Mouse (Mus musculus) heart, postnatal 0 days (tissue): Measurements from ENCODE around the gene Cdk5r2.

Experiments
- CTCF ChIP-seq: IDR thresholded peaks from 2 replicates; pipeline ENCODE4 v1.5.1; 2016; ENCODE audit warnings: antibody characterized with exemption, control low read depth, low read depth
- EP300 ChIP-seq: IDR thresholded peaks from 2 replicates; pipeline ENCODE4 v1.6.1; 2016; ENCODE audit warnings: antibody characterized with exemption, low read depth

GRCm38 (mm10) chr1:74824518-74825302 is 30.0 kb upstream of the Cdk5r2 start:
- TF ChIP-seq EP300 (no peak), CTCF (no peak)
